Mouse (Mus musculus): ENCODE measurements around the gene Cluh.

GRCm38 (mm10) chr11:74647966-74648365 is 1.3 kb upstream of the Cluh start:
- TF ChIP-seq POLR2A (IDR thresholded peaks at IDR 0.05; ENCODE audit: extremely low read depth, insufficient read depth, low read length) (no peak), CTCF (IDR thresholded peaks at IDR 0.05; ENCODE audit: extremely low read depth, insufficient read depth, low read length) (no peak)

All from cortical plate, adult 2 months (tissue).